Mouse (Mus musculus): Measurements from ENCODE around the gene Lce3f.

DNA sequence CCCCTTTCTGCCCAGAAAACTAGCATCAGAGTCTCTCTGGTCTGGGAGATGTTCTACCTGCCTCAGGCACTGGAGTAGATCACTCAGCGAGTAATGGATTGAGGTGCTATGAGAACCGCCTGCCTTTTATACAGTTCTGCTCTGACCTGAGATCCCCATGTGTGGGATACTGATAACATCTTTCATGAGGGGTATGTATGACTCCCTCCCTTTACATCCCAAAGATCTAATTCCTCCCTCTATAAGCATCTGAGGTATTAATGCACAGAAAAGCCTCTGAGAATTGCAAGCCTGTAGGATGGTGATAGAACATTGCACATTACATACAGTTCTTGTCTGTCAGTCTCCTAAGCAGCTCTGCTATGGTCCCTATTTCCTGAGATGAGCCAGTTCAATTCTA, 26.9 kb downstream of the Lce3f start, which contains the start of gene Lce1m:
- TF ChIP-seq CTCF (conservative IDR thresholded peaks at IDR 0.05; ENCODE audit: insufficient read depth, insufficient read length, low read depth, low read length) (no peak), POLR2A (IDR thresholded peaks at IDR 0.05; ENCODE audit: low read depth, low read length) (no peak)
